Mouse (Mus musculus) liver, embryonic 14.5 days (tissue): ENCODE measurements at regions not wholly inside any gene's neighbourhood (a gene's known extent, or its start where the extent isn't known, plus 50 kb on each side); places are given as distances from the start of the nearest gene placed in this dataset.

Experiments used
- CTCF ChIP-seq: IDR thresholded peaks from 2 replicates; pipeline ENCODE4 v1.5.1; 2016; ENCODE audit warnings: antibody characterized with exemption, low read depth, control low read depth
- EP300 ChIP-seq: IDR thresholded peaks from 2 replicates; pipeline ENCODE4 v1.6.1; 2016; ENCODE audit warnings: antibody characterized with exemption, low read depth

DNA sequence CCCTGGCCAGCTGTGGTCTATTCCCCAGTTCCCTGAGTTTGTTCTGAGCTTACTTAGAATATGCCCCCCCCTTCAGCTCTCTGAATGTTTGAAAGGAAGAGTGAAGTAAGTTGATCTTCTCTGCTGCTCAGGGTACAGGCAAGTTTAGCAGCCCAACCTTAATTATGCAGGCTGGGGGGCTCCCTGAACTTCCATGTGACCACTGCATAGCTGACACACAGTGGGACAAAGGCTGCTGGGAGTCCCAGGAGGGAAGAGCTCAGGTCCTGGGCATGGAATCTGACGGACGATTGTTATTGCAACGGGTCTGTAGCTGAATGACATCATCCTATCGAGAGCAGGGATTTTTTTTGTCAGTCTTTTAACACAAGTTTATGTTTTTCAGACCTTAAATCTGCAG is 148.8 kb downstream of the Ttc32 start:
- TF ChIP-seq CTCF (no peak), EP300 (no peak)
